In the genomic region with DNA sequence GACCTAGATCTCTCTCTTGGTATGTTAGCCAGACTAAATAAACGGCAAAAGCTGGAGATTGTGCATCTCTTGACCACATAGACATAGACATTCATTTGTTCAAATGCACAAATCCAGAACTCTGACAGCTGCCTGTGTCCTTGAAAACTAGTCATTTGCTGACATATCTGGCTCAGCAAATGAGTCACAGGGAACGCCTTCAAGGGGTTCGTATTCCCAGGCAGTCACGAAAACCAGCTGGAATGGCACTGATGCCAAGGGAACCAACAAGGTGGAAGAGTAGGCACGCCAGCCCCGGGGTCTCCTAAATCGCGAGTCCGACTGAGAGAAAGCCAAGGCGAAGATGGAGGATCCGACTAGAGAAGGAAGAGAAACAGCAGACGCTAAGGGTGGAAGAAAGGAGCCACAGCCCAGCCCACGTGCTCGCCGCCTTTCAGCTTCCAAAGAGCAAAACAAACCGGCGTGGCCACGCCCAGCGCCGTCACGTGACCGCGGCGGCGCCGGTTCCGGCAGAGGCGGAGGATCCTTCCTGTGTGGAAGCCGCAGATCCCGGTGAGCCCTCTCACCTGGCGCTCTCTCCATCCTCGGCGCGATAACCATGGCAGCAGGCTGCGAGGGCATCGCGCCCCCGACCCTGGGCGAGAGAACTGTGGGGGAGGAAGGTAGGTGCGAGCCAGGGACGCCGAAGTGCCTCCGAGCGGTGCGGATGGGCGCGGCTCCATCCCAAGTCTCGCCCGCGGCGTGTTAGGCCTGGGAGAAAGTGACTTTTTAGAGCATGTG, we compare ENCODE assay signal across 8 mouse cellular contexts. TPM values are rescaled to one million over a fixed set of nuclear protein-coding genes. Genes with fewer than 3 reads are reported as not detected.
A peak's percentile ranks its signal among the peaks of the same experiment; 100 is the strongest.
DNase-seq lines count a peak whose midpoint lies in the region; ATAC-seq and TF ChIP-seq lines count a peak whose summit lies in the region.

A gene (plus strand): TSS at position 498 of the 780 bp plus-strand sequence.

- under 1% methylated on average over 51 of the region's 51 CpGs for whole genome bisulfite sequencing in lung, embryonic 15.5 days
- WGBS in olfactory bulb, adult 2 months = under 1% methylated on average over 51 of the region's 51 CpGs

- no peaks in the 10 kb centered on the region for H3K27me3 ChIP-seq in lung, embryonic 15.5 days

- H3K27ac ChIP-seq in lung, embryonic 15.5 days = peak within 1 kb of the TSS; percentile 67
- peak within 1 kb of the TSS; percentile 26 for H3K27ac ChIP-seq in olfactory bulb, adult 2 months (ENCODE audit: insufficient read depth, low read depth, low read length)

- no peak for TF ChIP-seq CTCF in olfactory bulb, adult 2 months (IDR thresholded peaks at IDR 0.05; ENCODE audit: insufficient read depth, low read depth, low read length)

- no peaks in the 10 kb centered on the region for H3K9me3 ChIP-seq in lung, embryonic 15.5 days

- peak within 1 kb of the TSS; percentile 61 for H3K4me3 ChIP-seq in lung, embryonic 15.5 days
- H3K4me3 ChIP-seq in olfactory bulb, adult 2 months (ENCODE audit: insufficient read depth, low read depth, low read length) = peak within 1 kb of the TSS; percentile 63

- TF ChIP-seq POLR2A in olfactory bulb, adult 2 months (IDR thresholded peaks at IDR 0.05; ENCODE audit: insufficient read depth, low read depth, low read length) = peak; percentile 77

- peak within 1 kb of the TSS; percentile 90 for H3K4me2 ChIP-seq in lung, embryonic 15.5 days

- DNase-seq in MN1 (ENCODE audit: low spot score) = peak; percentile 83
- DNase-seq in cerebellum, adult 8-10 months = peak; percentile 88
- DNase-seq in forelimb bud, embryonic 11.5 days (ENCODE audit: low read depth, low spot score) = peak; percentile 83
- DNase-seq in layer of hippocampus, adult 9-10 months (ENCODE audit: low spot score) = peak; percentile 63
- DNase-seq in thymus, adult 18-20 months = peak; percentile 90 to 91

- H3K4me1 ChIP-seq in lung, embryonic 15.5 days = peaks cover 27% of the 10 kb centered on the region
- peaks cover 4% of the 10 kb centered on the region for H3K4me1 ChIP-seq in olfactory bulb, adult 2 months (ENCODE audit: control insufficient read depth, insufficient read depth, low read length)

- no peaks in the 10 kb centered on the region for H3K36me3 ChIP-seq in lung, embryonic 15.5 days

- ATAC-seq in hematopoietic stem cell, adult 5-6 weeks (replicated peaks in 1 of 2; ENCODE audit: insufficient read depth in 1 of 2, low FRiP score in 2 of 2, low TSS enrichment in 1 of 2, low read depth in 1 of 2, poor library complexity in 2 of 2, severe bottlenecking in 2 of 2) = peak; percentile 62 to 79
- peak; percentile 60 for ATAC-seq in lung, embryonic 15.5 days (ENCODE audit: borderline replicate concordance, extremely low read depth, low FRiP score, low TSS enrichment)

- peak within 1 kb of the TSS; percentile 91 for H3K9ac ChIP-seq in lung, embryonic 15.5 days

RNA-seq across cellular contexts. Expression of the gene that starts here (rescaled TPM):
- 2.4 TPM in 2 replicates for total RNA-seq in hematopoietic stem cell, adult 5-6 weeks (2017)
- polyA plus RNA-seq in lung, embryonic 15.5 days (2015; fragmentation: Nextera tagmentation; extraction: Ambion mirVana) = 14.3 and 14.6 TPM in 2 replicates
- not detected in 2 replicates for polyA plus RNA-seq in olfactory bulb, adult 2 months (2012; ENCODE audit: insufficient read depth, insufficient read length, low replicate concordance, missing spikeins)

Comparison
In these comparisons a context has a peak if more than half of its experiments do, and no peak if none do; other contexts are left out.
1. Peak in every context shown above with its lines: DNase-seq, ATAC-seq, H3K4me3 ChIP-seq and H3K27ac ChIP-seq.
2. RNA of the gene that starts here (polyA plus RNA-seq): 14.3 to 14.6 TPM in lung, embryonic 15.5 days; not detected in olfactory bulb, adult 2 months; every median in the first group is over 10 times any median in the second.